Mouse (Mus musculus) megakaryocyte, embryonic 14.5 days (primary cell): ENCODE measurements around the gene Fzd7.

Source experiments
- FLI1 ChIP-seq: IDR thresholded peaks from 2 replicates; pipeline ENCODE4 v1.6.1; 2012; ENCODE audit warnings: low read length, inconsistent platforms, mixed read lengths
- GATA1 ChIP-seq: IDR thresholded peaks from 3 replicates; pipeline ENCODE4 v1.6.1; 2012; ENCODE audit warnings: mixed read lengths, low read length, inconsistent platforms, borderline replicate concordance

GRCm38 (mm10) chr1:59439252-59439651 is 43.0 kb upstream of the Fzd7 start:
- TF ChIP-seq FLI1: no peak
- no peak for TF ChIP-seq GATA1
